In genomic region chr4:97557585-97557984, GRCm38 (mm10) we compare ENCODE assay signal across 30 mouse cellular contexts.
"Had no signal": no experiment of that assay in that cellular context is flagged by ENCODE, and none has a peak within 500 bp of the region (broad histone marks: within the 10 kb centered on the region; RNA-seq: fewer than 3 reads in every experiment).

No protein-coding gene starts in this region.

- H3K27ac ChIP-seq: left cerebral cortex, adult 2 months; limb, embryonic 10.5 days; limb, embryonic 12.5 days; limb, embryonic 13.5 days; limb, embryonic 15.5 days; liver, embryonic 12.5 days; liver, embryonic 13.5 days; liver, embryonic 14.5 days; liver, embryonic 15.5 days; lung, embryonic 15.5 days; macrophage; midbrain, embryonic 10.5 days; midbrain, embryonic 12.5 days; midbrain, embryonic 13.5 days; neural tube, embryonic 12.5 days; neural tube, embryonic 13.5 days had no signal

- ATAC-seq: liver, embryonic 12.5 days; liver, postnatal 0 days; lung, postnatal 0 days; midbrain, embryonic 13.5 days had no signal

- H3K4me1 ChIP-seq: limb, embryonic 10.5 days; limb, embryonic 12.5 days; limb, embryonic 13.5 days; limb, embryonic 15.5 days; liver, embryonic 12.5 days; liver, embryonic 13.5 days; liver, embryonic 15.5 days; lung, embryonic 15.5 days; megakaryocyte, embryonic 14.5 days; midbrain, embryonic 10.5 days; midbrain, embryonic 12.5 days; midbrain, embryonic 13.5 days; neural tube, embryonic 12.5 days; neural tube, embryonic 13.5 days had no signal

- H3K36me3 ChIP-seq: limb, embryonic 10.5 days; limb, embryonic 12.5 days; limb, embryonic 13.5 days; limb, embryonic 15.5 days; liver, embryonic 12.5 days; liver, embryonic 13.5 days; liver, embryonic 15.5 days; lung, embryonic 15.5 days; midbrain, embryonic 10.5 days; midbrain, embryonic 12.5 days; midbrain, embryonic 13.5 days; neural tube, embryonic 12.5 days; neural tube, embryonic 13.5 days had no signal

- H3K9me3 ChIP-seq: limb, embryonic 10.5 days; limb, embryonic 12.5 days; limb, embryonic 15.5 days; liver, embryonic 12.5 days; liver, embryonic 13.5 days; liver, embryonic 15.5 days; lung, embryonic 15.5 days; midbrain, embryonic 10.5 days; midbrain, embryonic 12.5 days; midbrain, embryonic 13.5 days; neural tube, embryonic 12.5 days; neural tube, embryonic 13.5 days had no signal

- H3K9ac ChIP-seq: limb, embryonic 12.5 days; limb, embryonic 13.5 days; limb, embryonic 15.5 days; liver, embryonic 12.5 days; liver, embryonic 13.5 days; liver, embryonic 14.5 days; liver, embryonic 15.5 days; liver, postnatal 0 days; lung, embryonic 14.5 days; lung, embryonic 15.5 days; midbrain, embryonic 12.5 days; midbrain, embryonic 13.5 days; neural tube, embryonic 12.5 days; neural tube, embryonic 13.5 days had no signal

- DNase-seq: left cerebral cortex, postnatal 4 days; liver, embryonic 13.5 days; liver, postnatal 0 days; lung, adult 18-20 months; lung, adult 2 months; lung, embryonic 14.5 days; lung, postnatal 10 days; lung, postnatal 14 days; lung, postnatal 36 days; lung, postnatal 4 days; midbrain, embryonic 14.5 days had no signal

- H3K4me2 ChIP-seq: limb, embryonic 12.5 days; limb, embryonic 13.5 days; limb, embryonic 15.5 days; liver, embryonic 11.5 days; liver, embryonic 12.5 days; liver, embryonic 13.5 days; liver, embryonic 15.5 days; lung, embryonic 14.5 days; lung, embryonic 15.5 days; midbrain, embryonic 12.5 days; midbrain, embryonic 13.5 days; neural tube, embryonic 12.5 days; neural tube, embryonic 13.5 days had no signal

- H3K4me3 ChIP-seq: left cerebral cortex, adult 2 months; limb, embryonic 10.5 days; limb, embryonic 12.5 days; limb, embryonic 13.5 days; limb, embryonic 15.5 days; liver, embryonic 12.5 days; liver, embryonic 13.5 days; liver, embryonic 15.5 days; lung, embryonic 15.5 days; megakaryocyte, embryonic 14.5 days; midbrain, embryonic 10.5 days; midbrain, embryonic 12.5 days; midbrain, embryonic 13.5 days; myocyte; neural tube, embryonic 12.5 days; neural tube, embryonic 13.5 days had no signal

- H3K27me3 ChIP-seq: limb, embryonic 12.5 days; limb, embryonic 13.5 days; limb, embryonic 15.5 days; liver, embryonic 12.5 days; liver, embryonic 13.5 days; liver, embryonic 15.5 days; lung, embryonic 15.5 days; megakaryocyte, embryonic 14.5 days; midbrain, embryonic 12.5 days; midbrain, embryonic 13.5 days; neural tube, embryonic 12.5 days; neural tube, embryonic 13.5 days had no signal
